Mouse (Mus musculus): ENCODE results near the gene Cfap157. TPM values are rescaled to one million over a fixed set of nuclear protein-coding genes. Genes with fewer than 3 reads are reported as not detected.

Gene Cfap157
- polyA plus RNA-seq, 1 experiment from 2014 or later: 1.4 TPM

- Histone ChIP-seq H3K4me2 (no peak overlapping the region), H3K9me3 (replicated peaks) (no peaks in the 10 kb centered on the region), H3K27me3 (no peaks in the 10 kb centered on the region), H3K4me3 (no peak overlapping the region), H3K4me1 (peaks cover 14% of the 10 kb centered on the region), H3K9ac (no peak overlapping the region), H3K27ac (peak overlapping the region; percentile 84), H3K36me3 (ENCODE audit: poor library complexity, severe bottlenecking) (peaks cover 55% of the 10 kb centered on the region)
- peak; percentile 77; the same call in 1 of the 2 replicates for ATAC-seq
- WGBS: 68% methylated on average over 17 of the region's 17 CpGs
Observed at GRCm38 (mm10) chr2:32816946-32817581, 32.8 kb upstream of the Cfap157 start.

GRCm38 (mm10) chr2:32816497-32816896, 32.3 kb upstream of the Cfap157 start:
- peak overlapping the region; percentile 78 for H3K27ac ChIP-seq
- WGBS: 80% methylated on average over 2 of the region's 2 CpGs
- no peaks in the 10 kb centered on the region for H3K27me3 ChIP-seq
- no peak overlapping the region for H3K9ac ChIP-seq
- H3K4me2 ChIP-seq: no peak overlapping the region
- H3K9me3 ChIP-seq (replicated peaks): no peaks in the 10 kb centered on the region
- H3K4me1 ChIP-seq: peaks cover 14% of the 10 kb centered on the region
- H3K36me3 ChIP-seq (ENCODE audit: poor library complexity, severe bottlenecking): peaks cover 61% of the 10 kb centered on the region
- H3K4me3 ChIP-seq: no peak overlapping the region
- ATAC-seq: peak; percentile 75; the same call in 1 of the 2 replicates

- no peaks in the 10 kb centered on the region for H3K27me3 ChIP-seq
- ATAC-seq: no peak
- peaks cover 71% of the 10 kb centered on the region for H3K36me3 ChIP-seq (ENCODE audit: poor library complexity, severe bottlenecking)
- WGBS: 85% methylated on average over 8 of the region's 8 CpGs
- H3K4me2 ChIP-seq: no peak overlapping the region
- no peak overlapping the region for H3K9ac ChIP-seq
- peaks cover 2% of the 10 kb centered on the region; the same call in 1 of the 2 replicates for H3K4me1 ChIP-seq
- no peaks in the 10 kb centered on the region for H3K9me3 ChIP-seq (replicated peaks)
- H3K27ac ChIP-seq: no peak overlapping the region
- H3K4me3 ChIP-seq: no peak overlapping the region
Observed at GRCm38 (mm10) chr2:32811959-32812358, 27.7 kb upstream of the Cfap157 start.

GRCm38 (mm10) chr2:32808816-32809566, 24.8 kb upstream of the Cfap157 start:
- 92% methylated on average over 14 of the region's 14 CpGs for WGBS
- Histone ChIP-seq H3K4me2 (no peak overlapping the region), H3K27me3 (no peaks in the 10 kb centered on the region), H3K9ac (no peak overlapping the region), H3K9me3 (replicated peaks) (no peaks in the 10 kb centered on the region), H3K27ac (no peak overlapping the region), H3K4me1 (no peaks in the 10 kb centered on the region), H3K36me3 (ENCODE audit: poor library complexity, severe bottlenecking) (peaks cover 86% of the 10 kb centered on the region), H3K4me3 (no peak overlapping the region)
- ATAC-seq: no peak

GRCm38 (mm10) chr2:32798251-32798962, 14.2 kb upstream of the Cfap157 start:
- no peaks in the 10 kb centered on the region for H3K9me3 ChIP-seq (replicated peaks)
- H3K4me3 ChIP-seq: no peak overlapping the region
- H3K36me3 ChIP-seq (ENCODE audit: poor library complexity, severe bottlenecking): peaks cover 97% of the 10 kb centered on the region
- H3K4me2 ChIP-seq: no peak overlapping the region
- no peak for ATAC-seq
- no peak overlapping the region for H3K27ac ChIP-seq
- WGBS: 84% methylated on average over 10 of the region's 10 CpGs
- no peaks in the 10 kb centered on the region for H3K27me3 ChIP-seq
- H3K4me1 ChIP-seq: no peaks in the 10 kb centered on the region
- no peak overlapping the region for H3K9ac ChIP-seq

- H3K36me3 ChIP-seq (ENCODE audit: poor library complexity, severe bottlenecking): peaks cover 87% of the 10 kb centered on the region
- whole genome bisulfite sequencing: 87% methylated on average over 13 of the region's 13 CpGs
Observed at GRCm38 (mm10) chr2:32795748-32796418, 11.7 kb upstream of the Cfap157 start.

GRCm38 (mm10) chr2:32791297-32791696, 7.1 kb upstream of the Cfap157 start:
- Histone ChIP-seq H3K36me3 (ENCODE audit: poor library complexity, severe bottlenecking) (peaks cover 59% of the 10 kb centered on the region), H3K27ac (no peak overlapping the region), H3K4me2 (no peak overlapping the region), H3K27me3 (no peaks in the 10 kb centered on the region), H3K9me3 (replicated peaks) (no peaks in the 10 kb centered on the region), H3K4me3 (no peak overlapping the region), H3K4me1 (no peaks in the 10 kb centered on the region), H3K9ac (no peak overlapping the region)
- 79% methylated on average over 6 of the region's 6 CpGs for WGBS
- ATAC-seq: no peak

More at GRCm38 (mm10) chr2:32795748-32796418, 11.7 kb upstream of the Cfap157 start:
- no peak for ATAC-seq
- H3K4me2 ChIP-seq: no peak overlapping the region
- H3K9ac ChIP-seq: no peak overlapping the region
- no peak overlapping the region for H3K27ac ChIP-seq
- H3K27me3 ChIP-seq: no peaks in the 10 kb centered on the region
- no peaks in the 10 kb centered on the region for H3K4me1 ChIP-seq
- H3K4me3 ChIP-seq: no peak overlapping the region
- no peaks in the 10 kb centered on the region for H3K9me3 ChIP-seq (replicated peaks)

GRCm38 (mm10) chr2:32788581-32788980, 4.4 kb upstream of the Cfap157 start:
- H3K4me1 ChIP-seq: no peaks in the 10 kb centered on the region
- H3K4me3 ChIP-seq: no peak overlapping the region
- 71% methylated on average over 2 of the region's 2 CpGs for WGBS
- peaks cover 32% of the 10 kb centered on the region for H3K36me3 ChIP-seq (ENCODE audit: poor library complexity, severe bottlenecking)
- no peaks in the 10 kb centered on the region for H3K27me3 ChIP-seq
- H3K9me3 ChIP-seq (replicated peaks): no peaks in the 10 kb centered on the region
- H3K4me2 ChIP-seq: no peak overlapping the region
- no peak for ATAC-seq
- no peak overlapping the region for H3K9ac ChIP-seq
- H3K27ac ChIP-seq: no peak overlapping the region

- no peaks in the 10 kb centered on the region for H3K4me1 ChIP-seq
- H3K27ac ChIP-seq: no peak overlapping the region
- ATAC-seq: no peak
- no peaks in the 10 kb centered on the region for H3K9me3 ChIP-seq (replicated peaks)
- H3K27me3 ChIP-seq: no peaks in the 10 kb centered on the region
- H3K9ac ChIP-seq: no peak overlapping the region
- 62% methylated on average over 6 of the region's 6 CpGs for WGBS
- H3K4me3 ChIP-seq: no peak overlapping the region
- no peak overlapping the region for H3K4me2 ChIP-seq
- H3K36me3 ChIP-seq (ENCODE audit: poor library complexity, severe bottlenecking): 0 out of 2 replicates have a peak, but pooled peaks cover 23% of the 10 kb centered on the region
Observed at GRCm38 (mm10) chr2:32787176-32787575, 2.9 kb upstream of the Cfap157 start.

- H3K9me3 ChIP-seq (replicated peaks): no peaks in the 10 kb centered on the region
- H3K4me1 ChIP-seq: no peaks in the 10 kb centered on the region
- no peaks in the 10 kb centered on the region for H3K36me3 ChIP-seq (ENCODE audit: poor library complexity, severe bottlenecking)
- H3K9ac ChIP-seq: no peak overlapping the region
- H3K27me3 ChIP-seq: peaks cover 3% of the 10 kb centered on the region; the same call in 1 of the 2 replicates
- no peak overlapping the region for H3K4me2 ChIP-seq
- no peak for ATAC-seq
- no peak overlapping the region for H3K27ac ChIP-seq
- WGBS: 84% methylated on average over 6 of the region's 6 CpGs
- H3K4me3 ChIP-seq: no peak overlapping the region
Observed at GRCm38 (mm10) chr2:32781710-32782109, 2.5 kb downstream of the Cfap157 start.

GRCm38 (mm10) chr2:32779714-32780113, 4.5 kb downstream of the Cfap157 start:
- Histone ChIP-seq H3K4me1 (peaks cover 14% of the 10 kb centered on the region), H3K4me3 (no peak overlapping the region), H3K9ac (no peak overlapping the region), H3K9me3 (replicated peaks) (no peaks in the 10 kb centered on the region), H3K27me3 (peaks cover 3% of the 10 kb centered on the region; the same call in 1 of the 2 replicates), H3K36me3 (ENCODE audit: poor library complexity, severe bottlenecking) (no peaks in the 10 kb centered on the region), H3K27ac (no peak overlapping the region), H3K4me2 (no peak overlapping the region)
- WGBS: 88% methylated on average over 6 of the region's 6 CpGs
- ATAC-seq: no peak
